Mouse (Mus musculus): ENCODE measurements at regions not wholly inside any gene's neighbourhood (a gene's known extent, or its start where the extent isn't known, plus 50 kb on each side); places are given as distances from the start of the nearest gene placed in this dataset.
"Not testable (repeated sequence)": the region's sequence is repeated elsewhere in the genome, so short reads cannot be mapped to it uniquely, and the experiment has no call there.

DNA sequence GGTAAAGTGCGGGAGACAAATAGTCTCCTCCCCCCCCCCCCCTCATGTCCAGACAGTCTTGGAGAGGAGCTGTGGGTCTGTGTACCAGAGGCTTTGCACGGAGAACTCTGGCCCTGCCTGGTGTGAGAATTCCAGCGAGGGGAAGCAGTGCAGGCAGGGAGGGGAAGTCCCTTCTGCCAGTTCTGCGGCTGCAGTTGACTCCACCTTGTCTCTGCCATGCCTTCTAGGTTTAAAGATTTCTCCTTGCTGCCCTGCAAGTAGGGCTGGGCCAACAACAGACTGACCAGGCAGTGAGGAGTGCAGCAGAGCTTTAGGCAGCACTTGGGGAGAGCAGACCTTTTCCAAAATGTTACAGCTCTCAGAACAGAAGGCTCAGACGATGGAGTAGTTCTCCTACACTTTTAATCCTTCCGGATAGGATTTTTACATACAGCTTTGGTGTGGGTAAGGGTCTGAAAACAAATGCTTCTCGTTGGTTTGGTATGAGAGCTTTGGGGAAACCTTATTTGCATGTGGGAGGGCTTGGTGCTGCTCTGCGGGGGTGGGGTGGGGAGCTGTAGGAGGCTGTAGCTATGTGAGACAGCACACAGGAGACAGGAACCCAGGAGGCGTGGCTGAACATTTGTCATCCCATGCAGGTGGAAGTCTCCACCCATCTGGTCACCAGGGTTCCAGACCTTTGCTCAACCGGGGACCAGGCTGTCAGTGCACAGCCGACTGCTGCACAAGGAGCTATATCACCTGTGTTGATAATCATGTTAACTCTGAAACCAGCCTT, 96.8 kb upstream of the Ctso start:
- no peak for TF ChIP-seq CTCF (IDR thresholded peaks at IDR 0.05; ENCODE audit: borderline replicate concordance, insufficient read depth, low read depth, low read length)
- TF ChIP-seq POLR2A (IDR thresholded peaks at IDR 0.05; ENCODE audit: borderline replicate concordance, insufficient read depth, low read length) = no peak
- WGBS = 12% methylated on average over 11 of the region's 11 CpGs
- Histone ChIP-seq H3K4me1 (ENCODE audit: control insufficient read depth, insufficient read depth, low read length) (no peaks in the 10 kb centered on the region), H3K4me3 (replicated peaks; ENCODE audit: insufficient read depth, low read depth, low read length) (no peak overlapping the region), H3K27me3 (ENCODE audit: control insufficient read depth, insufficient read depth, low read length) (no peaks in the 10 kb centered on the region), H3K27ac (ENCODE audit: insufficient read depth, low read length) (no peak overlapping the region)
- DNase-seq = no peak

DNA sequence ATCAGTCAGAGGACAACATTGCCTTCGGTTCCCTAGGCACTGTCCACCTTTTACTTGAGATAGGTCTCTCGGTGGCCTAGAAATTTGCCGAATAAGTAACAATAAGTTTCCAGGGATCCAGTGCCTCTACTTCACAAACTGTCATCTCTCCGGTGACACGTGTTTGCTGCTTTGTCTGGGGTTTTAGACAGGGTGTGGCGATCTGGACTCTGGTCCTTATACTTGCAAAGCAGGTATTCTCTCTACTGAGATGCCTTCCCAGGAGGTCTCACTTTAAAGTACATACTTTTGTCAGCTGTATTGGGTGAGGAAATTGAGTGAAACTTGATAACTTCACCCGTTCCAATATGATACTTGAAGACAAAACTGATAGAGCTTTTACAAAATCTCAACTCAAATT, 95.9 kb upstream of the Ctso start:
- Histone ChIP-seq H3K27me3 (ENCODE audit: control insufficient read depth, insufficient read depth, low read length) (no peaks in the 10 kb centered on the region), H3K4me3 (replicated peaks; ENCODE audit: insufficient read depth, low read depth, low read length) (no peak overlapping the region), H3K27ac (ENCODE audit: insufficient read depth, low read length) (no peak overlapping the region), H3K4me1 (ENCODE audit: control insufficient read depth, insufficient read depth, low read length) (no peaks in the 10 kb centered on the region)
- TF ChIP-seq CTCF (IDR thresholded peaks at IDR 0.05; ENCODE audit: borderline replicate concordance, insufficient read depth, low read depth, low read length) (no peak), POLR2A (IDR thresholded peaks at IDR 0.05; ENCODE audit: borderline replicate concordance, insufficient read depth, low read length) (no peak)
- DNase-seq = no peak
- 80% methylated on average over 7 of the region's 7 CpGs for WGBS

DNA sequence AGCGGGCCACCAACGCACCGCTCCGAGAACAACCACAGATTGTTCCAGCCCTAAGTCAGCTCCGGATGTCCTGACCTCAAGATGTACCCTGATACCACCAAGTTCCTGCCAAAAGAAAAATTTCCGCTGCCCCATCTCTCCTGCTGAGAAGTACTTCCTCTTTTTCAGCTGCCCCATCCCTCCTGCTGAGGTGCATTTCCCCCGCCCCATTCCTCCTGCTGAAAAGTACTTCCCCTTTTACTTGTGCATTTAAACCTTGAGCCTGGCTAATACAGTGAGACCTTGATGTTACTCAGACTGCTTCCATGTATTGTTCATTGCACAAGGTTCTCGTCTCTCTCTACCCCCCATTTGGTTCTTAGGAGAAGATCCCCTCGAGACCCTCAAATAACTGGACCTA, 94.3 kb upstream of the Ctso start:
- WGBS = 90% methylated on average over 9 of the region's 9 CpGs
- H3K4me1 ChIP-seq (ENCODE audit: control insufficient read depth, insufficient read depth, low read length) = not testable (repeated sequence)

DNA sequence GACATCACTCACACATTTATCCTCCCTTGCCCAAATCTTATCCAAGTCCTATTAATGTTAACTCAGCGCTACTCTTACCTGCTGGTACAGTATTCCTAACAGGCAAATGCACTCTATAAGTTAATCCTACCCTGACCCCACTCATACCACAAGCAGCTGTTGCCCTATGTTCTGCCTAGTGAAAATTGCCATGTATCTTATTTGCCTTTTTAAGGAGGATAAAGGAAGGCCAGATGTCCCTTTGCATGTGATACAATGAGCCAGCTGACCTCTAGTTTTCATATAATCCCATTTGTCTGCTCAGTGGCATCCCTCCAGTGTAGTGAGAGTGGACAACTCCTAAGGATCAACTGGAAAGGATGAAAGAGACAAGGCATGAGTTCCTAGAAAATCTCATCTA, 67.9 kb upstream of the Ctso start:
- no peak overlapping the region for H3K4me3 ChIP-seq (replicated peaks; ENCODE audit: insufficient read depth, low read depth, low read length)
- no peaks in the 10 kb centered on the region for H3K4me1 ChIP-seq (ENCODE audit: control insufficient read depth, insufficient read depth, low read length)
- DNase-seq = no peak
- no peaks in the 10 kb centered on the region for H3K27me3 ChIP-seq (ENCODE audit: control insufficient read depth, insufficient read depth, low read length)
- H3K27ac ChIP-seq (ENCODE audit: insufficient read depth, low read length) = no peak overlapping the region
- WGBS = 88% methylated on average over 1 of the region's 1 CpGs
- TF ChIP-seq CTCF (IDR thresholded peaks at IDR 0.05; ENCODE audit: borderline replicate concordance, insufficient read depth, low read depth, low read length) (no peak), POLR2A (IDR thresholded peaks at IDR 0.05; ENCODE audit: borderline replicate concordance, insufficient read depth, low read length) (no peak)

More for the DNA sequence above, 94.3 kb upstream of the Ctso start:
- not testable (repeated sequence) for H3K27me3 ChIP-seq (ENCODE audit: control insufficient read depth, insufficient read depth, low read length); H3K4me3 ChIP-seq (replicated peaks; ENCODE audit: insufficient read depth, low read depth, low read length); DNase-seq; H3K27ac ChIP-seq (ENCODE audit: insufficient read depth, low read length)
